Mouse (Mus musculus): ENCODE data around the gene Ccnj.

- no peak for TF ChIP-seq GATA1 (IDR thresholded peaks at IDR 0.05; ENCODE audit: borderline replicate concordance, low read length)
- no peak for TF ChIP-seq FLI1 (IDR thresholded peaks at IDR 0.05; ENCODE audit: low read length)
Observed at GRCm38 (mm10) chr19:40838205-40838604, 7.1 kb downstream of the Ccnj start.

Measured in megakaryocyte, embryonic 14.5 days (primary cell).